Mouse (Mus musculus): ENCODE data around the gene Zfp146. TPM values are rescaled to one million over a fixed set of nuclear protein-coding genes. Genes with fewer than 3 reads are reported as not detected.
"Not testable (repeated sequence)": the region's sequence is repeated elsewhere in the genome, so short reads cannot be mapped to it uniquely, and the experiment has no call there.

Gene Zfp146
- total RNA-seq, 2 experiments from 2014 or later: 19.2 to 23.6 TPM

DNA sequence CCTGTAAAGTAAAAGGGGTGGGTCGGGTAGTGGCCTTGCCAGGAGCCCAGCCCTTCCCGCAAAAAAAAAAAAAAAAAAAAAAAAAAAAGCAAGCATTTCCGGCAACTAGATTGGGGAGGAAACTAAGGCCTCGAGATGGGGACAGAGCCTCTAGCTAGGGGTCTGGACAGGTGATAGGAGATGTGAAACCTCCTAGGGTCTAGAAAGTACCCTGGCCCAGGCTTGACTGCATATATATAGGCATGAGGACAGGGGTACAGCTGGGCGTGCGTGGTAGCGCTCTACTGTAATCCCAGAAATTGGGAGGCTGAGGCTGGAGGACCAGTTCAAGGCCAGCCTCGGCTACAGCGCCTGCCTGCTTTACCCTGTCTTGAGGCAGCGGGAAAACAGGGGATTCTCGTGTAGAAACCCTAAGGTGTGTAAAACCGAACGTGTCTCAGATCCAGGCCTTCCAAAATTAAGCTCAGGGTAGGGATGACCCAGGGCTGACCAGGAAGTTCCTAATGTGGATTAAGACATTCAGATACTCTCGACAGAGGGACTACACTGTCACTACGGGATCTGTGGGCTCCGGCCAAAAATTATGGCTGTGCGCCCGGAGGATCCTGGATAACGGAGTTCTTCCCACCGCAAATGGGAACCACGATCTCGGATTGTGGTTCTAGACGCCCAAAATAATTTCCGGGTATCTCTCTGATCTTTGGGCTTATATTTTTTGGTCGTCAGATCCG, 24.7 kb upstream of the Zfp146 start:
- intact Hi-C loops (cut with DNase I): loop anchor here (10.0 kb wide), 1 partner anchor 679 kb away; the partner anchor contains the start of gene Sipa1l3
- DNase-seq: peak in 1 of 2 experiments; percentile 49

DNA sequence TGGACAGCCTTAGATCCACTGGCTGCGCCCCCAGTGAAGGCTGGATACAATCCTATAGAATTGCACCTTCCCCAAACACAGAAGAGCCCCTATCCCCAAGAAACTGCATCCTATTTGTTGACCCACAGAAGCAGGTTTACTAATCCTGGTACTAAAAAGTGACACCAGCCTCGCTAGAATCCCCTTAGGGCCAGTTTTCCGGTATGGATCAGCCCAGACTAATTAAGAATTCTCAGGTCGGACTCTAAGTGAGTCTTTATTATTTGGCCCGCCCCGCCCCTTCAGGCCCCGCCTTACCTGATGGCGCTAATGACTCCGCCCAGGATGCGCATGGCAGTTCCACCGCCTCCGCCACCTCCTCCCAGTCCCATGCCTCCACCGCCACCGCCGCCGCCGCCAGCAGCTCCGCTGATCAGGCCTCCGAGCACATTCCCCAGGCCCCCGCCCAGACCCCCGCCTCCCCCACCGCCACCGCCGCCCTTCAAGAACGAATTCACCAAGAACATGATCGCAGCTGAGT, 24.1 kb upstream of the Zfp146 start:
- peak; percentile 61 to 70 for DNase-seq
- intact Hi-C loops (cut with DNase I): loop anchor here (10.0 kb wide), 1 partner anchor 679 kb away; the partner anchor contains the start of gene Sipa1l3

DNA sequence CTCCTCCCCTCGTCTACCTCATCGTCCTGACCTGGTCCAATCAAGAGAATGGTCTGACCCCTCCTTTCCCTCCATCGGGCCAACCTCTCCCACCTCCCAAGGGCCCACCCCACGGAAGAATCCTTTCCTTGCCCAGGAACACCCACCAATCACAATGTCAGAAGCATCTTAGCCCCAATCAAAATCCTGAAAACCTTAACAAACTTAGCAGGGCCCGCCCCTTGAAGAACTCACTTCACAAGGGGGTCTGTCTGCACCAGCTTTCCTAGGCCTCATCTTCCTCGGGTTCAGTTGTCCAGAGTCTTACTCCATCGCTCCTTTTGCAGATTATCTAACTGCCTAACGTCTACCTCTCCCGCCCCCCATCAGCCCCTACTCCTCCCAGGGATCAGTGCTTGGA, 23.5 kb upstream of the Zfp146 start:
- DNase-seq: peak in 1 of 2 experiments; percentile 23
- intact Hi-C loops (cut with DNase I): loop anchor here (10.0 kb wide), 1 partner anchor 678 kb away; the partner anchor contains the start of gene Sipa1l3

DNA sequence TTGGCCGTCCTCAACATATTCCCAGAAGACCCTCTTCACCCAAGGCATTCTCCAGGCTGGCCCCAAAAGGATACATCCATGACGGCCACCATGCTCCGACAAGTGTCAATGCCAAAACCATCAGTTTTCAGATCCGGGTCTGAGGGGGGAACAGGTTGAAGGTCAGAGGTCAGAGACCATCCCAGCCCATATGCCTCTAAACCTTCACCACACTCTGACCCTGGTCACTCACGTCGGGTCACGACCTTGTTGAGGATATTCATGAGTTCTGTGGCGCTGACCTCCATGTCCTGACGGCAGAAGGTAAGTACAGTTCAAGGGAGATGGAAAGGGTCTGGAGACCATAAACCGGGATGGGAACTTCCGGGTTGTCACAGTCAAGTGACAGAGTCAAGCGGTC, 22.5 kb upstream of the Zfp146 start:
- intact Hi-C loops (cut with DNase I): loop anchor here (10.0 kb wide), 1 partner anchor 677 kb away; the partner anchor contains the start of gene Sipa1l3
- DNase-seq: no peak

DNA sequence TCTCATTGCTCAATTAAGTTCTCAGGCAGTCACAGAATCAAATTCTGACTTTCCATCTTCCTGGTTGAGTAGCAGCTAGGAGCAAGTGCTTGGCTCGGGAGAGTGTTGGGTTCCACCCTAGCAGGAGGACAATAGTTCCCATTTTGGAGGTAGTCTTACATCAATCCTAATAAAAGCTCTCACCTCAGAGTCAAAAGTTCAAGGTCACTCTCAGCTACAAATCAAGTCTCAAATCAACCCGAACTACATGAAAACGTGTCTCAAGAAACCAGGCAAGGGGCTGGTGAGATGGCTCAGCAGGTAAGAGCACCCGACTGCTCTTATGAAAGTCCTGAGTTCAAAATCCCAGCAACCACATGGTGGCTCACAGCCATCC, 19.6 kb upstream of the Zfp146 start:
- intact Hi-C loops (cut with DNase I): no loop called here
- no peak for DNase-seq

DNA sequence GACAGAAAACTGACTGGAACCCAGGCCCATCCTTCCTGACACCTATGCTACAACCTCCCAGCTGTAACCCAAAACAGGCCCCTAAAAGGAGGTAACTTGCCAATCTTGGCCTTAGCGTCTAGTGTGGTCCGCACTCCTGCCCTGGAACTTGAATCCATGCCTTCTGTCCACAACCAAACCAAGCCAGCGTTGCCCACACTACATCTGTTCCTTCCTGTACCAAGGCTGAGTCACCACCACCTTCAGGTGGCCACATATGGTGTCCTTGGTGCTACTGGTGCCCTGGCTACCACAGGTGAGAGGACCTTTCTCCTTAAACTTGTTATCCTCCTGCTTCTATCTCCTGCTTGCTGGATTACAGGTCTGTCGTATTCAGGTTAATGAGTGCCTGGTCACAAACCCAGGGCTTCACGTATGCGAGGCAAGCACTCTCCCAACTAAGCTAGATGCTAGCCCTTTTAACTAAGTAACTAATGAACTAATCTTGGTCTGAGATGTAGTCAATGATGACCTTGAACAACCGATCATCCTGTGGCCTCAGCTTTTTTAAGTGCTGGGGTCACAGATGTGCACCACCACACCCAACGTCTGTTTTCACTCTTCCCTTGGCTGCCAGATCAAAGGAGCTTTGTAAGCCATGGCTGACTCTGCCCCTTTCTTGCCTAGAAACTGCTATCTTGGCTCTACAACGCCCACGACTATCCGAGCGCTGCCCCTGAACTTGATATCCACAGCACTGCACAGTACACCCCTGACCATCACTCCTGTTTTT, 19.0 kb upstream of the Zfp146 start:
- intact Hi-C loops (cut with DNase I): no loop called here
- no peak for DNase-seq

DNA sequence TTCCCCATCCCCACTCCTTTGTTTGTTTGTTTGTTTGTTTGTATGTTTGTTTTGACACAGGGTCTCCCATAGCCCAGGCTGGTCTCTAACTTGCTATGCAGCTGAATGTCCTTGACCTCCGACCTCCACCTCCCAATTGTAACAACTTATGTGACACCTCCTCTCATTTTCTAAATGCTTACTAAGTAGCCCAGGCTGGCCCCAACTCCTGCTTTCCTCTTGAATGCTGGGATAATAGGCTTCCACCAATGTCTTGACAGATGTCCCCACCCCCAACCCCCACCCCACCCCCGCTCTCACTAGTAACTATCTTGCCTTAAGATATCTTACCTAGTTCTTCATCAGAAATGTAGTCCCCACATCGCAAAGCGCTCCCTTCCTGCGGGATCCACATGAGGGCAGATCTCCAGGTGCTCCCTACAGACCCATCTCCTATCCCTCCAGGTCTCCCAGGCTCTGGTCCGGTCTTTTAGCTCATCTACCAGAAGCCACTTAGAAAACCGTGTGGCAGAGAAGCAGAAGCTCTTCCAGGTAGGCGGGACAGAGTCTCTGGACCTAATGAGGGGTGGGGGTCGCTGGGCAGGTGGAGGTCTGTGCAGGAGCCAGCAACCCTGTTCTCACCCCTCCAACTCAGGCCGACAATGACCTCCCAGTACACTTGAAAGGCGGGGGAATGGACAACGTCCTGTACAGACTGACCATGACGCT, 15.2 kb upstream of the Zfp146 start:
- no peak for DNase-seq
- intact Hi-C loops (cut with DNase I): loop anchor here (2.0 to 5.0 kb wide), 2 partner anchors 14 to 33 kb away; partner anchors contain the start of gene Capns1

DNA sequence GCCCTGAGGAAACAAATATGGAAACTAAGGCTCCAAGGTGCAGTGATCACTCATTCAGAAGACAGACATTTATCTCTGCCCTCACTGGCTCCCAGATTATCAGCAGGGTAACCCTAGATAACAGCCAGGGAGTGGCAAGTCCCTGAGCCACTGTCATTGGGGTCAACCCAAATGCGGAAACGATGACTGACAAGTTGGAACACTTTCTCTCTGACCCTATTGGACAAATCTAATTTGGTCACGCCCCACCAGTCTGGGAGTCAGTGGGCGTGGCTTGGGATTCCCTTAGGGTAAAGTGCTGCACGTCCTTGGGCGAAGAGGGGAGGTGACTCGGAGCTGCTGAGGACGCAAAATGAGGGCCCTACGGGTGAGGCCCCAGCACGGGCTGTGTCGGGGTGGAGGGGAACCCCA, 14.3 kb upstream of the Zfp146 start, which contains the start of gene Cox7a1:
Gene Cox7a1 (plus strand): TSS at position 266 of the 411 bp plus-strand sequence.
- intact Hi-C loops (cut with DNase I): loop anchor here (2.0 to 5.0 kb wide), 2 partner anchors 15 to 33 kb away; partner anchors contain the start of gene Capns1
- peak; percentile 85 to 90 for DNase-seq

DNA sequence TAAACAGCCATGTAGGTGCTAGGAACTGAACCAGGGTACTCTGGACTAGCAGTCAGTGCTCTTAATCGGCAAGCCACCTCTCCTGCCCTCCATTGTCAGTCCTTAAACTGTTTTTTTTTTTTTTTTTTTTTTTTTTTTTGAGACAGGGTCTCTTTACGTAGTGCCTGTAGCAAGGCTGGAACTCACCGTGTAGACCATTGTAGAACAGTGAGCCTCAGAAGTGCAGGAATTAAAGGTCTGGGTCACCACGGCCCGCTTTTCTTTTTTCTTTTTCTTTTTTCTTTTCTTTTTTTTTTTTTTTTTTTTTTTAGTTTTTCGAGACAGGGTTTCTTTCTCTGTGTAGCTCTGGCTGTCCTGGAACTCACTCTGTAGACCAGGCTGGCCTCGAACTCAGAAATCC, 13.6 kb upstream of the Zfp146 start:
- not testable (repeated sequence) for DNase-seq
- intact Hi-C loops (cut with DNase I): loop anchor here (5.0 kb wide), 1 partner anchor 34 kb away; no protein-coding TSS in a partner anchor

DNA sequence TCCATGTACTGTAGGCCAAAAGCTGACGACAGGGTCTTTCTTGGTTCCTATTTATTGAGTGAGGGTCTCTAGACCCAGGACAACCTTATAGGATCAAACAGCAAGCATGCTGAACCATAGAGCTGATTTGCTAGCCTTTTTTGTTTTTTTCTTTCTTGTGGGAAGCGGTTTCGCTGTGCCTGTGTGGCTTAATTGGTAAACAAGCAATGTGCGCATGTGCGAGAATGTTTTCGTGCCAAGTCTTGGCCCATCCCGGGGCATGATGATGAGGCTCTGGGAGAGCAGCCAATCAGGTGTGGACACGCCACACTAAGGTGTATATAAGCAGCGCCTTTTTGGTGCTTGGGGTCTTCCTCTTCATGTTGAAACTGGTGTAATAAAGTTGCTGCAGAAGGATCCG, 12.4 kb upstream of the Zfp146 start:
- intact Hi-C loops (cut with DNase I): loop anchor here (2.0 to 5.0 kb wide), 2 partner anchors 23 to 35 kb away; no protein-coding TSS in a partner anchor
- DNase-seq: not testable (repeated sequence)

DNA sequence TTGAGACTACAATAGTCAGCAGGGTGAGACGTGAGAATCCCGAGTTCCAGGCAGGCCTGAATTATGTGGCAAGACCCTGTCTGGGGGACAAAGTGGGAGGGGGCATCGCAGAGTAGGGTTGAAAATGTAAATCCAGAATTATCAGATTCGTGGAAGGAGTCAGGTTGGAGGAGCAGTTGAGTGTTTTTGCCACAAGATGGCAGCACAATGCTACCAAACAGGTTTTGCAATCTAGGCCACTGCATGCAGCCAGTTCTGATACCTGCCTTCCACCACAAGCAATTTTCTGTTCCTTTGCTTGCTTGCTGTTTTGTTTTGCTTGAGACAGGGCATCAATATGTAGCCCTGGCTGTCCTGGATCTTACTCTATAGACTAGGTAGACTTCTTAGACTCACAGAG, 11.8 kb upstream of the Zfp146 start:
- intact Hi-C loops (cut with DNase I): loop anchor here (2.0 to 5.0 kb wide), 2 partner anchors 23 to 36 kb away; no protein-coding TSS in a partner anchor
- DNase-seq: peak in 1 of 2 experiments; percentile 57

DNA sequence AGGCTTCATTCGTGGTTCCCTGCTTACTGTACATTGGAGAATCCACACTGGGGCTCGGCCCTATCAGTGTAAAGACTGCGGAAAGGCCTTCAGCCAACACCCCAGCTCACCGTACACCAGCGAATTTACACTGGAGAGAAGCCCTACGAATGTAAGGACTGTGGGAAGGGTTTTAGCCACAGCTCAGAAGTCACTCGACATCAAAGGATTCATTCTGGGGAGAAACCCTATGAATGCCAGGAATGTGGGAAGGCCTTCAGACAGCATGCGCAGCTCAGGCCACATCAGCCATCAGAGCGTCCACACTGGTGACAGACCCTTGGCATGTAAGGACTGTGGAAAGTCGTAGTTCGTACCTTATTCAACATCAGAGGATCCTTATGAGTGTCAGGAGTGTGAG, 8.7 kb upstream of the Zfp146 start:
- intact Hi-C loops (cut with DNase I): loop anchor here (5.0 kb wide), 1 partner anchor 86 kb away; the partner anchor contains the start of genes Gm26920, Zfp260 and Zfp566
- no peak for DNase-seq

DNA sequence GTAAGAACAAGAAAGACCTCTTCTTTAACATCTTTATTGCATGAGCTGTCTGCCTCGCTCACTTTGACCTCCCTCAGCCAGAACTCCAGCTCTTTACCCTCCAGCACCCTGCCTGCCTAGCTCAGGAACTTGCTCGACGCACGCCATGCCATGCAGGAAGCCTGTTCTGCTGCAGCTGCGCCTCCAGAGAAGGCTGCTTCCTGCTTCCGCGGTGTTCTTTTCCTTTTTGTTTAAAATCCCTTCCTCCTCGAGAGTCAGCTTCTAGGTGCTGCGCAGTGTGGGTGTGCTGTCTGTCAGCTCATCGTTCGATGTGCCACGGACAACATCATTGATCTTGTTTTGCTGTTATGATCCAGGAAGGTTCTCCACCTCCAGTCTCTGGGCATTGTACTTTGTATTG, 6.9 kb upstream of the Zfp146 start:
- DNase-seq: no peak
- intact Hi-C loops (cut with DNase I): loop anchor here (5.0 kb wide), 1 partner anchor 84 kb away; the partner anchor contains the start of genes Gm26920, Zfp260 and Zfp566

DNA sequence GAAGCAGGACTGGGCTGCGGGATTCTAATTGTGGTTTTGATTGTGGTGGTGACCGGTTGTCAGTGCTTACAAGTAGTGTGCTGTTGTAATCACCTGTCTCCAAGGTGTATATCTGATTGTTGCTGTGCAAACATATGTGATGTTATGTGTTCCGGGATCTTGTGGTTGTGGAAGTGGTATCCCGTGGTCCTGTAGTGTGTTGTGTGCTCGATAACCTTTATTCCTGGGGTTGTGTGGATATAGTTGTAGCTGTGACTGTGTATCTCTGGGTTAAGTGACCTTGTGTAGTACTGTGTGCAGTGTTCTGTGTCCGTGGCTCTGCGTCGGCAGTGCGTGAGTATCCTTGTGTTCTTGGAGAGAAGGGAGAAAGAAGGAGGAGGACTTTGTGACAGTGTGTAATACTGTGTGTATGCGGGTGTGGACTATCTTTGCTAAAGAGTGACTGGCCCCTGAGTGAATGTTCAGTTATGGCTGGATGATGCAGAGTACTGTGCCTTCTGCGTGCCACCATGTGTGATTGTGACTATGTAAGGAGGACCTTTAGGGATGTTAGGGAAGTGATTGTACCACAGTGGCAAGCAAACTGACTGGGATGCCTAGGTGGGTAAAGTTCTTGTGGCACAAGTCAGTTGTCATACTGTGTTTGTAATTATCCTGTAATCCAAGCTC, 867 bp upstream of the Zfp146 start:
- no peak for DNase-seq
- intact Hi-C loops (cut with DNase I): no loop called here

DNA sequence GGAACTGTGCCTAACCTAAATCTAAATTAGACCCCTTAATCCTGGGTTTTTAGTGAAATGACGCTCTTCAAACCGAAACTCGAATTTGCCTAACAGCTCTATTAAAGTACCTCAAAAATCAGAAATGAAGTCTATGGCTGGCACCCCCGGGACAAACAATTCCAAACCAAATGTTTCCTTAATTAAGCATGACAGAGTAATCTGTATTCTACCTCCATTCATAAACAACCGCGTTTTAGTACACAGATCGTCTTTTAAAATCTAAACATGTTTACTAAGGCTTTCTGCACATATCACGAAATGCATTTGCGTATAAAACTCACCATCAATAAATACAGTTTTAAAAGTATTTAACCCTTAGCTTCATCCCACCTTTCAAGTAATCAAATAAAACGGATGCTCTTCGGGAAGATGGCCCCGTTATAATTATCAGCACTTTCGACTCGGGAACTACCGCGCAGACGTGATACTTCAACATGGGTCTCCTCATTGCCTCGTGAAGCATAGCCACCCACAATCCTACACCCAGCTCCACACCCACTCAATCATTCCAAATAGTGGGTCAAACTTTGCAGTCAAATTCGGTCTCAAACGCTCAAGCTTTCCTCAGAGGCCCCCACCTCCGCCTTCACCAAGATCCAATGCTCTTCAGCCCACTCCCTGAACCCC, 502 bp downstream of the Zfp146 start:
- intact Hi-C loops (cut with DNase I): no loop called here
- no peak for DNase-seq

DNA sequence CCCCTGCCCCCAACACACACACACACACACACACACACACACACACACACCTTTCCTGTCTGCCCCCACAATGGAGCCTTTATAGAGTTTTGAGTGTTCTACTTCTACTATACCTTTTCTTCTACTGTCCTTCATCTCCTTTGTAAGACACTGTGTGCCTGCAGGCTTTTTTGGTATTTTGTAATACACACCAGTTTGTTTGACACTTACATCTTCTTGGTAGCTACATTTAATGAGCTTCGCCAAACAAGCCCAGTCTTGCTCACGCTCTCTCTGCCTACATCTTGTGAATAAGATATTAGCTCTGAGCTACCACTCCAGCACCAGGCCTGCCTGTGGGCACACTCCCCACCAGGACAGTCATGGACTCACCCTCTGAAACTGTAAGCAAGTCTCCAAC, 4.8 kb downstream of the Zfp146 start:
- no peak for DNase-seq
- intact Hi-C loops (cut with DNase I): no loop called here

DNA sequence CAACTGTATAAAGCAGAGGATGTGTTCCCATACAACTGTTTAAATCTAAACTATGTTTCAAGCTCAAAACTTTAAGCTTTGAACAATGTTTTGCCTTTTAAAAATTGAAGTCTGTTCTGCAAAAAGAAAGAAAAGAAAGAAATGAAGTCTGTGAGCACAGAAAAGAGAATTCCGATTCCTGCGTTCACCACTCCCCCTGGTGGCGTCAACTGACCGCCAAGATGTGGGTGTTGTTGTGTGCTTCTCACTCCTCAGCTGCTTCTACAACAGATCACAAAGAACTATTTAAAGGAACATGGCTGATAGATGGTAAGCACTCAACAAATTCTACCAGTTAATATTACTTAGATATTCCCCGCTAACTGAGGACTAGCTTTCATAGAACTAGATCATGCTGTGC, 6.4 kb downstream of the Zfp146 start:
- no peak for DNase-seq
- intact Hi-C loops (cut with DNase I): no loop called here

DNA sequence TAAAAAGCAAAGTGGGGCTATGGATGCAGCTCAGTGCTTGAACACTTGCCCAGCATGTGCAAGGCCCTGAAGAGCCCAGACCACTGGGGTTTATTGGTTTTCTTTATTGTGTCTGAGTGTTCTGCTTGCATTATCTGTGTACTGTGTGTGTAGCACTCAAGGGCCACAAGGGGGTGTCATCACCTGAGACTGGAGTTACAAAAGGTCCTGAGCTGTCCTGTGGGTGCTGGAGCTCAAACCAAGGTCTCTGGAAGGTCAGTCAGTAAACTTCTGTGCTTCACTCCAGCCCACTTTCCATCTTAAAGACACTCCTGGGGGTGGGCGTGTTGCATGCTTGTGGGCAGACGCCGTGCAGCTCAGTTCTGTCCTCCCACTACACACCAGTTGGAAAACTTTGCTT, 14.0 kb downstream of the Zfp146 start:
- intact Hi-C loops (cut with DNase I): loop anchor here (10.0 kb wide), 1 partner anchor 51 kb away; no protein-coding TSS in a partner anchor
- no peak for DNase-seq

DNA sequence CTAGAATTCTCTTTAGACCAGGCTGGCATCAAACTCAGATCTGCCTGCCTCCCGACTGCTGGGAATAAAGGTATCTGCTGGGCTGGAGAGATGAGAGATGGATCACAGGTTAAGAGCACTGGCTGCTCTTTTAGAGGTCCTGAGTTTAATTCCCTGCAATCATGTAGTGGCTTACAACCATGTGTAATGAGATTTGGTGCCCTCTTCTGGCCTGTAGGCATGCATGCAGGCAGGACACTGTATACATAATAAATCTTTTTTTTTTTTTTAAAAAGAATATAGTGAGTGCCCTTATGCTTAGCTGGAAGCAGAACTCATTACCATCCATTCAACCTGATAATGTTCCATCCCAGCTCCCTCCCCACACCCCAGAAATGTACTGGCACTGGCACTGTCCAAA, 15.5 kb downstream of the Zfp146 start:
- no peak for DNase-seq
- intact Hi-C loops (cut with DNase I): loop anchor here (10.0 kb wide), 1 partner anchor 49 kb away; no protein-coding TSS in a partner anchor

All from gastrocnemius, postnatal 36 days (tissue).